Mouse (Mus musculus) small intestine, adult 2 months (tissue): ENCODE results near the gene Wdr81.
"Not testable (repeated sequence)": the region's sequence is repeated elsewhere in the genome, so short reads cannot be mapped to it uniquely, and the experiment has no call there.

Experiments used
- CTCF ChIP-seq: fragments of 200-500 bp; IDR thresholded peaks from 2 replicates; pipeline ENCODE4 v1.5.1; 2012; ENCODE audit warnings: low read depth, mild to moderate bottlenecking, control low read depth, inconsistent platforms, low read length, moderate library complexity, mixed read lengths; ENCODE audit not compliant: insufficient replicate concordance, insufficient read length; ENCODE audit errors: extremely low read depth
- POLR2A ChIP-seq: fragments of 200-500 bp; IDR thresholded peaks from 2 replicates; pipeline ENCODE4 v1.6.1; 2012; ENCODE audit warnings: low read depth, mild to moderate bottlenecking, control low read depth, inconsistent platforms, low read length, moderate library complexity

GRCm38 (mm10) chr11:75455971-75456370, 1.5 kb upstream of the Wdr81 start:
- TF ChIP-seq CTCF, POLR2A: not testable (repeated sequence)
